Mouse (Mus musculus): ENCODE results near the gene Tox2. TPM values are rescaled to one million over a fixed set of nuclear protein-coding genes. Genes with fewer than 3 reads are reported as not detected.

Gene Tox2
- total RNA-seq, 2 experiments from 2014 or later: 8.0 to 9.5 TPM

- DNase-seq (ENCODE audit: low spot score in 2 of 2): no peak
Measured at GRCm38 (mm10) chr2:163204548-163205261, 1.8 kb downstream of the Tox2 start.

- no peak for DNase-seq (ENCODE audit: low spot score in 2 of 2)
Measured at GRCm38 (mm10) chr2:163205262-163205647, 2.3 kb downstream of the Tox2 start.

GRCm38 (mm10) chr2:163205737-163206490, 3.0 kb downstream of the Tox2 start:
- no peak for DNase-seq (ENCODE audit: low spot score in 2 of 2)

GRCm38 (mm10) chr2:163207315-163207714, 4.4 kb downstream of the Tox2 start:
- no peak for DNase-seq (ENCODE audit: low spot score in 2 of 2)

GRCm38 (mm10) chr2:163209139-163209538, 6.2 kb downstream of the Tox2 start:
- no peak for DNase-seq (ENCODE audit: low spot score in 2 of 2)

- no peak for DNase-seq (ENCODE audit: low spot score in 2 of 2)
Measured at GRCm38 (mm10) chr2:163213085-163213484, 10.2 kb downstream of the Tox2 start.

GRCm38 (mm10) chr2:163218095-163218494, 15.2 kb downstream of the Tox2 start:
- no peak for DNase-seq (ENCODE audit: low spot score in 2 of 2)

- no peak for DNase-seq (ENCODE audit: low spot score in 2 of 2)
Measured at GRCm38 (mm10) chr2:163218571-163218970, 15.6 kb downstream of the Tox2 start.

- DNase-seq (ENCODE audit: low spot score in 2 of 2): no peak
Measured at GRCm38 (mm10) chr2:163219447-163219846, 16.5 kb downstream of the Tox2 start.

- DNase-seq (ENCODE audit: low spot score in 2 of 2): no peak
Measured at GRCm38 (mm10) chr2:163220706-163221105, 17.8 kb downstream of the Tox2 start.

- DNase-seq (ENCODE audit: low spot score in 2 of 2): no peak
Measured at GRCm38 (mm10) chr2:163225302-163225701, 22.4 kb downstream of the Tox2 start.

- no peak for DNase-seq (ENCODE audit: low spot score in 2 of 2)
Measured at GRCm38 (mm10) chr2:163229050-163229449, 26.1 kb downstream of the Tox2 start.

- DNase-seq (ENCODE audit: low spot score in 2 of 2): no peak
Measured at GRCm38 (mm10) chr2:163231781-163232534, 29.0 kb downstream of the Tox2 start.

GRCm38 (mm10) chr2:163233666-163234065, 30.7 kb downstream of the Tox2 start:
- no peak for DNase-seq (ENCODE audit: low spot score in 2 of 2)

- no peak for DNase-seq (ENCODE audit: low spot score in 2 of 2)
Measured at GRCm38 (mm10) chr2:163236057-163236456, 33.1 kb downstream of the Tox2 start.

- no peak for DNase-seq (ENCODE audit: low spot score in 2 of 2)
Measured at GRCm38 (mm10) chr2:163237999-163238529, 35.1 kb downstream of the Tox2 start.

GRCm38 (mm10) chr2:163239945-163240344, 37.0 kb downstream of the Tox2 start:
- no peak for DNase-seq (ENCODE audit: low spot score in 2 of 2)

GRCm38 (mm10) chr2:163241867-163242266, 38.9 kb downstream of the Tox2 start:
- DNase-seq (ENCODE audit: low spot score in 2 of 2): no peak

GRCm38 (mm10) chr2:163243917-163244852, 41.3 kb downstream of the Tox2 start:
- no peak for DNase-seq (ENCODE audit: low spot score in 2 of 2)

GRCm38 (mm10) chr2:163248912-163249311, 46.0 kb downstream of the Tox2 start:
- no peak for DNase-seq (ENCODE audit: low spot score in 2 of 2)
